ENCODE assay signal across 8 mouse cellular contexts in genomic region chr14:55762001-55762821, GRCm38 (mm10). TPM values are rescaled to one million over a fixed set of nuclear protein-coding genes. Genes with fewer than 3 reads are reported as not detected.
DNase-seq lines count a peak whose midpoint lies in the region; ATAC-seq and TF ChIP-seq lines count a peak whose summit lies in the region.

No protein-coding gene starts in this region.

- no peaks in the 10 kb centered on the region for H3K36me3 ChIP-seq in erythroblast, embryonic 14.5 days (ENCODE audit: control insufficient read depth)
- no peaks in the 10 kb centered on the region for H3K36me3 ChIP-seq in embryonic facial prominence, embryonic 12.5 days
- H3K36me3 ChIP-seq in heart, postnatal 0 days (replicated peaks; ENCODE audit: control insufficient read depth, insufficient read depth, low read length): no peaks in the 10 kb centered on the region

- no peak for ATAC-seq in erythroblast, adult 5-6 weeks (replicated peaks; ENCODE audit: low FRiP score, poor library complexity, severe bottlenecking)
- peak; percentile 58 for ATAC-seq in embryonic facial prominence, embryonic 12.5 days (ENCODE audit: insufficient number of reproducible peaks, insufficient read depth, low FRiP score, low TSS enrichment)
- ATAC-seq in heart, postnatal 0 days (ENCODE audit: insufficient read depth, low read depth): peak; percentile 55

- peak overlapping the region; percentile 54 for H3K4me3 ChIP-seq in erythroblast, embryonic 14.5 days (replicated peaks)
- H3K4me3 ChIP-seq in embryonic facial prominence, embryonic 12.5 days: peak overlapping the region; percentile 56
- H3K4me3 ChIP-seq in heart, postnatal 0 days (ENCODE audit: low read depth, low read length): peak overlapping the region; percentile 51

- peak overlapping the region; percentile 95 for H3K4me2 ChIP-seq in embryonic facial prominence, embryonic 12.5 days (replicated peaks)
- H3K4me2 ChIP-seq in heart, postnatal 0 days (ENCODE audit: low read depth, low read length): peak overlapping the region; percentile 91

- peak overlapping the region; percentile 67 for H3K9ac ChIP-seq in embryonic facial prominence, embryonic 12.5 days
- peak overlapping the region; percentile 37 for H3K9ac ChIP-seq in heart, postnatal 0 days (replicated peaks; ENCODE audit: low read depth, low read length)

- no peak overlapping the region for H3K27ac ChIP-seq in embryonic facial prominence, embryonic 12.5 days
- 0 out of 2 replicates have a peak overlapping the region, but pooled peaks have one; percentile 5 for H3K27ac ChIP-seq in heart, postnatal 0 days (ENCODE audit: low read depth)

- peak; percentile 13; the same call in 1 of the 2 replicates for TF ChIP-seq CTCF in heart, postnatal 0 days (IDR thresholded peaks at IDR 0.05; ENCODE audit: low read depth)

- WGBS in embryonic facial prominence, embryonic 12.5 days: 1% methylated on average over 77 of the region's 77 CpGs
- WGBS in heart, postnatal 0 days: under 1% methylated on average over 70 of the region's 77 CpGs

- DNase-seq in Muller cell, postnatal 12 days (ENCODE audit: inconsistent ontology term): peak; percentile 36
- peak; percentile 65 for DNase-seq in heart, postnatal 0 days (ENCODE audit: low spot score)
- peak; percentile 32 to 33 for DNase-seq in layer of hippocampus, postnatal 36 days
- DNase-seq in mesoderm, embryonic 11.5 days (ENCODE audit: low read depth, low spot score): peak; percentile 61
- DNase-seq in testis, postnatal 10 days (ENCODE audit: low spot score): peak; percentile 71

- peaks cover 67% of the 10 kb centered on the region for H3K27me3 ChIP-seq in erythroblast, embryonic 14.5 days (ENCODE audit: control insufficient read depth)
- peaks cover 43% of the 10 kb centered on the region for H3K27me3 ChIP-seq in embryonic facial prominence, embryonic 12.5 days
- H3K27me3 ChIP-seq in heart, postnatal 0 days (ENCODE audit: control insufficient read depth, insufficient read depth, low read length): peaks cover 19% of the 10 kb centered on the region

- TF ChIP-seq EP300 in heart, postnatal 0 days (IDR thresholded peaks at IDR 0.05; ENCODE audit: low read depth): no peak

- H3K4me1 ChIP-seq in erythroblast, embryonic 14.5 days (ENCODE audit: control insufficient read depth): peaks cover 34% of the 10 kb centered on the region
- H3K4me1 ChIP-seq in embryonic facial prominence, embryonic 12.5 days: 0 out of 2 replicates have a peak, but pooled peaks cover 6% of the 10 kb centered on the region
- H3K4me1 ChIP-seq in heart, postnatal 0 days (ENCODE audit: control insufficient read depth, insufficient read depth): peaks cover 20% of the 10 kb centered on the region; the same call in 1 of the 2 replicates

- H3K9me3 ChIP-seq in erythroblast, embryonic 14.5 days (ENCODE audit: control insufficient read depth, low read length): no peaks in the 10 kb centered on the region; the same call in 1 of the 2 replicates
- H3K9me3 ChIP-seq in embryonic facial prominence, embryonic 12.5 days: no peaks in the 10 kb centered on the region
- H3K9me3 ChIP-seq in heart, postnatal 0 days (replicated peaks; ENCODE audit: control insufficient read depth, low read length): no peaks in the 10 kb centered on the region

RNA-seq across cellular contexts. Expression of gene Ltb4r2, which starts 1.0 kb away (rescaled TPM):
- not detected in 2 replicates for polyA plus RNA-seq in erythroblast, embryonic 14.5 days (2012)
- total RNA-seq in erythroblast, adult 5-6 weeks (2015; ENCODE audit: low replicate concordance): not detected in 2 replicates
- total RNA-seq in erythroblast, adult 5-6 weeks (2017; ENCODE audit: low replicate concordance): 0.14 TPM in 1 of 2 replicates, not detected in the other
- 0.55 and 0.60 TPM in 2 replicates for polyA plus RNA-seq in embryonic facial prominence, embryonic 12.5 days (2016; fragmentation: Nextera tagmentation; extraction: Ambion mirVana)
- total RNA-seq in heart, postnatal 0 days (2014; rRNA removed; ENCODE audit: low replicate concordance): not detected in 2 replicates
- 0.10 and 0.22 TPM in 2 replicates for polyA plus RNA-seq in heart, postnatal 0 days (2015; fragmentation: Nextera tagmentation; extraction: Ambion mirVana)
- under 1 TPM; 0.10 to 0.20 TPM for total RNA-seq in layer of hippocampus, postnatal 36 days (2021)

RNA-seq across cellular contexts. Expression of gene Ltb4r1, which starts 3.6 kb away (rescaled TPM):
- polyA plus RNA-seq in erythroblast, embryonic 14.5 days (2012): 0.08 and 0.13 TPM in 2 replicates
- total RNA-seq in erythroblast, adult 5-6 weeks (2015; ENCODE audit: low replicate concordance): 6.3 and 14.8 TPM in 2 replicates
- 9.3 and 21.8 TPM in 2 replicates for total RNA-seq in erythroblast, adult 5-6 weeks (2017; ENCODE audit: low replicate concordance)
- polyA plus RNA-seq in embryonic facial prominence, embryonic 12.5 days (2016; fragmentation: Nextera tagmentation; extraction: Ambion mirVana): 0.48 and 0.60 TPM in 2 replicates
- total RNA-seq in heart, postnatal 0 days (2014; rRNA removed; ENCODE audit: low replicate concordance): 0.62 TPM in 1 of 2 replicates, not detected in the other
- 0.38 and 0.40 TPM in 2 replicates for polyA plus RNA-seq in heart, postnatal 0 days (2015; fragmentation: Nextera tagmentation; extraction: Ambion mirVana)
- total RNA-seq in layer of hippocampus, postnatal 36 days (2021): not detected

RNA-seq across cellular contexts. Expression of gene Cideb, which starts 4.0 kb away (rescaled TPM):
- polyA plus RNA-seq in erythroblast, embryonic 14.5 days (2012): 0.08 and 0.22 TPM in 2 replicates
- total RNA-seq in erythroblast, adult 5-6 weeks (2015; ENCODE audit: low replicate concordance): 2.1 TPM in 1 of 2 replicates, not detected in the other
- total RNA-seq in erythroblast, adult 5-6 weeks (2017; ENCODE audit: low replicate concordance): 0.94 TPM in 1 of 2 replicates, not detected in the other
- 0.19 and 0.50 TPM in 2 replicates for polyA plus RNA-seq in embryonic facial prominence, embryonic 12.5 days (2016; fragmentation: Nextera tagmentation; extraction: Ambion mirVana)
- 0.31 and 0.34 TPM in 2 replicates for total RNA-seq in heart, postnatal 0 days (2014; rRNA removed; ENCODE audit: low replicate concordance)
- polyA plus RNA-seq in heart, postnatal 0 days (2015; fragmentation: Nextera tagmentation; extraction: Ambion mirVana): 2.8 and 3.6 TPM in 2 replicates
- 1 to 10 TPM; 1.2 to 1.6 TPM for total RNA-seq in layer of hippocampus, postnatal 36 days (2021)

RNA-seq across cellular contexts. Expression of gene Nop9, which starts 16.7 kb away (rescaled TPM):
- 1.1 and 1.5 TPM in 2 replicates for polyA plus RNA-seq in erythroblast, embryonic 14.5 days (2012)
- total RNA-seq in erythroblast, adult 5-6 weeks (2015; ENCODE audit: low replicate concordance): 6.5 and 11.3 TPM in 2 replicates
- total RNA-seq in erythroblast, adult 5-6 weeks (2017; ENCODE audit: low replicate concordance): 3.7 and 3.9 TPM in 2 replicates
- 51.0 and 57.3 TPM in 2 replicates for polyA plus RNA-seq in embryonic facial prominence, embryonic 12.5 days (2016; fragmentation: Nextera tagmentation; extraction: Ambion mirVana)
- 20.2 and 26.3 TPM in 2 replicates for total RNA-seq in heart, postnatal 0 days (2014; rRNA removed; ENCODE audit: low replicate concordance)
- polyA plus RNA-seq in heart, postnatal 0 days (2015; fragmentation: Nextera tagmentation; extraction: Ambion mirVana): 13.1 and 14.2 TPM in 2 replicates
- total RNA-seq in layer of hippocampus, postnatal 36 days (2021): 10 to 100 TPM; 10.6 to 14.2 TPM

RNA-seq across cellular contexts. Expression of gene Dhrs1, which starts 16.7 kb away (rescaled TPM):
- 0.64 TPM in 1 of 2 replicates, not detected in the other for polyA plus RNA-seq in erythroblast, embryonic 14.5 days (2012)
- 22.4 and 27.1 TPM in 2 replicates for total RNA-seq in erythroblast, adult 5-6 weeks (2015; ENCODE audit: low replicate concordance)
- 3.9 and 14.9 TPM in 2 replicates for total RNA-seq in erythroblast, adult 5-6 weeks (2017; ENCODE audit: low replicate concordance)
- 81.5 and 86.7 TPM in 2 replicates for polyA plus RNA-seq in embryonic facial prominence, embryonic 12.5 days (2016; fragmentation: Nextera tagmentation; extraction: Ambion mirVana)
- 51.9 and 58.1 TPM in 2 replicates for total RNA-seq in heart, postnatal 0 days (2014; rRNA removed; ENCODE audit: low replicate concordance)
- 62.9 and 65.0 TPM in 2 replicates for polyA plus RNA-seq in heart, postnatal 0 days (2015; fragmentation: Nextera tagmentation; extraction: Ambion mirVana)
- total RNA-seq in layer of hippocampus, postnatal 36 days (2021): 10 to 100 TPM; 82.7 to 83.2 TPM
